Mouse (Mus musculus) adrenal gland, postnatal 25 days (tissue): Measurements from ENCODE around the gene Dlg4. TPM values are rescaled to one million over a fixed set of nuclear protein-coding genes. Genes with fewer than 3 reads are reported as not detected.
"Not testable (repeated sequence)": the region's sequence is repeated elsewhere in the genome, so short reads cannot be mapped to it uniquely, and the experiment has no call there.

Experiments used
- DNase-seq: peaks from one replicate; pipeline ENCODE4 v3.0.0; 2021; ENCODE audit warnings: mixed read lengths
- total RNA-seq: library from RNA; stranded (reverse); gene quantifications from 2 replicates; pipeline ENCODE4 v1.2.3, GENCODE M21; 2021

Dlg4 gene
- total RNA-seq, 1 experiment from 2014 or later: 30.7 TPM

- DNase-seq: peak; percentile 68
Observed at GRCm38 (mm10) chr11:69996161-69997061, 20.3 kb upstream of the Dlg4 start.

DNA sequence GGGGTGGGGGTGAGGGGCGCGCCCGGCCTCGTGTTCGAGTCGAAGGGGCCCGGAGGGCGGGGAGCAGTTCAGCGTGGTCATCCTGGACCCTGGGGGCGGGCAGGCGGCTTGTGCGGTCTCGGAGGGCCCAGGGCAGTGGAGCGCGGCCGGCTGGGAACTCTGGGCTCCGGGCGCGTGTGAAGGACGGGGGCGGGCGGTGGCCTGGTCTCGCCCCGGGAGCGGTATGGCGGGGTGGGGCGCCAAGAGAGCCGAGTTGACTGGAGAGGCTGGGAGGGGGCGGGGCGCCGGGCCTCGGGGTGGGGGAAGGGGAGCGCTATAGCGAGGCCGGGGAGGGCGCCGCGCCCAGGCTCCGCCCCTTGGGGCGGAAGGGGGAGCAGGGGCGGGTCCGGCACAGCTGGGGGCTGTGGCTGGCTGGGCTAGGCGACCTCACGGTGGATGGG lies 19.7 kb upstream of the Dlg4 start:
- peak; percentile 95 for DNase-seq

- no peak for DNase-seq
Observed at GRCm38 (mm10) chr11:69998567-69999491, 17.9 kb upstream of the Dlg4 start.

- DNase-seq: no peak
Observed at GRCm38 (mm10) chr11:69999666-70000065, 17.1 kb upstream of the Dlg4 start.

DNA sequence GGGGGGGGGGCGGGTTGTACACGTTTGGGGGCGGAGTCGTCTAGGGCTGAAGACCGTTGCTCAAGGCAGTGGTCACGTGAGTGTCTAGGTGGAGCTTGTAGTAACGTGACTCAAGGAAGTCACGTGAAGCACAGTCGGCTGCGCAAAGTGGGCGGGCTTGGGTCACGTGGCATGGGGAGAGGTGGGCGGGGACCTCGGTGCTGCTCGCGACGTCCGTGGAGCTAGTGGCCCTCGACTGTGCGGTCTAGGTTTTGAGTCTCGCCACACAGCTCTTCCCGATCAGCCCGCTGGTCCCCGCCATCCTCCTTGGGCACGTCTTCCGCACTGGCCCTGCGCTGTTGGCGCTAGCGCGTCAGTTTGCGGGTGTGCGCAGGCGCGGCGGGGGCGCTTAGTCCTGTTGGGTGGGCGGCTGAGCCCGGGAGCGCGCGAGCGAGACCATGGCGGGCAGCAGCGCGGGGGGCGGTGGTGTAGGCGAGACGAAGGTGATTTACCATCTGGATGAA lies 16.3 kb upstream of the Dlg4 start, which contains the start of gene Dvl2:
Gene Dvl2, plus strand, starts transcription at position 200 of the 503 bp plus-strand sequence.
- DNase-seq: peak; percentile 92

GRCm38 (mm10) chr11:70001159-70001558 lies 15.6 kb upstream of the Dlg4 start:
- no peak for DNase-seq

DNA sequence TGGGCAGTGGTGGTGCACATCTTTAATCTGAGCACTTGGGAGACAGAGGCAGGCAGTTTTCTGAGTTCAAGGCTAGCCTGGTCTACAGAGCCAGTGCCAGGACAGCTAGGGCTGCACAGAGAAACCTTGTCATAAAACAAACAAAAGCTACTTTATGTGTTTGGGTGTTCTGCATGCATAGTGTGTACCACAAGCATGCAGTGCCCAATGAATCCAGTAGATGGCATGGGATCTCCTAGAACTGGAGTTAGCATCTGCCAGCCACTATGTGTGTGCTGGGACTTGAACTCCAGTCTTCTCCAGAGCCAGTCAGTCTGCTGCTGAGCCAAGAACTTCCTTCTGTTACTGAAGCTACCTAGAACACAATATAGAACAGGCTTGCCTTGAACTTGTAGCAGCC lies 14.9 kb upstream of the Dlg4 start:
- DNase-seq: no peak

GRCm38 (mm10) chr11:70002471-70002870 lies 14.3 kb upstream of the Dlg4 start:
- no peak for DNase-seq

DNA sequence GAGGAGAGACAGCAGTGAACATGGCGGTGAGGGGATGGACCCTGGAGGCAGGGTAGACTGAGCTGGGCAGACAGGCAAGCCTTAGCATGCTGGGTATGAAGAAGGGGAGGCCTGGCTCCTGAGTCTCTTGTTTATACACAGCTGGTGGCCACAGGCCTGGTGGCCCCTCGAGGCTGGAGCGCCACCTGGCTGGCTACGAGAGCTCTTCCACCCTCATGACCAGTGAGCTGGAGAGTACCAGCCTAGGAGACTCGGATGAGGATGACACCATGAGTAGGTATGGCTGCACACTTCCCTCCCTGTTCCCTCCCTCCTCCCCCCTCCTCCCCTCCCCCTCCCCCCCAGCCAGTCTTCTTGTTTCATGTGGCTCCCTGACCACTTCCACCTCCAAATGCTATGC lies 11.2 kb upstream of the Dlg4 start:
- no peak for DNase-seq

- no peak for DNase-seq
Observed at GRCm38 (mm10) chr11:70010033-70010432, 6.7 kb upstream of the Dlg4 start.

DNA sequence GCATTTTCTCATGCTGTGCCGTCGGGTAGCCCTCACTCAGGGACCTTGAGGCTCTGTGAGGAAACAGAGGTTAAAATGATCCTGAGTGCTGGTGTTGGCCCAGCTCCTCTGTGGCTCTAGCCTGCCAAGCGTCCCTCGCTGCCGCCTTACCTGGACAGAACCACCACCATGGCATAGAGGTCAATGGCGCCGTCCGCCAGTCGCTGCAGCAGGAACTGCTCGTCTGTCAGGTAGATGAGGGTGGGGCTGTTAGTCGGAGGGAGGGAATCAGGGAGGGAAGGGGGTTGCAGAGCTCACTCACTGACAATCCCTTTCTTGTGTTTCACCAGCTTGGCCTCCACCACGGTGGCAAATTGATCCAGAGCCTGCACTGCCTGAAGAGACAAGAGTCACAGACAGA lies 6.2 kb upstream of the Dlg4 start:
- no peak for DNase-seq

- DNase-seq: no peak
Observed at GRCm38 (mm10) chr11:70010961-70011360, 5.8 kb upstream of the Dlg4 start.

DNA sequence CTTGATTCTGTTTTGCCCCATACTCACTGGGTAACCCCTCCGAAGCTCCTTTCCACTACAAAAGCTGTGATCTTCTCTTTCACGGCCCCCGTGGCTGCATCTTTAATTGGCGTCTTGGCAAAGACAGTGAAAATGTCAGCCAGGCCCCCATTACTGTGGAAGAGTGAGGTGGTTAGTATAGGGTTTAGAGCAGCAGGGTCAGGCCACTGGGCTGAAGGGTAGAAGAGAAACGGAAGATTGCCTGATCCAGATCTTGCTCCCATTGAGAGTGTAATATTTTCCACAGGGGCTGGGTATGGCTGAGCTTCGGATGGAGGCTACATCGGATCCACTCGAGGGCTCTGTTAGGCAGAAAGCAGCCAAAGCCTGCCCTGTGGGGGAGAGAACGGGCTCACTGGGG lies 3.8 kb upstream of the Dlg4 start:
- no peak for DNase-seq

GRCm38 (mm10) chr11:70013408-70013807 lies 3.3 kb upstream of the Dlg4 start:
- DNase-seq: no peak

DNA sequence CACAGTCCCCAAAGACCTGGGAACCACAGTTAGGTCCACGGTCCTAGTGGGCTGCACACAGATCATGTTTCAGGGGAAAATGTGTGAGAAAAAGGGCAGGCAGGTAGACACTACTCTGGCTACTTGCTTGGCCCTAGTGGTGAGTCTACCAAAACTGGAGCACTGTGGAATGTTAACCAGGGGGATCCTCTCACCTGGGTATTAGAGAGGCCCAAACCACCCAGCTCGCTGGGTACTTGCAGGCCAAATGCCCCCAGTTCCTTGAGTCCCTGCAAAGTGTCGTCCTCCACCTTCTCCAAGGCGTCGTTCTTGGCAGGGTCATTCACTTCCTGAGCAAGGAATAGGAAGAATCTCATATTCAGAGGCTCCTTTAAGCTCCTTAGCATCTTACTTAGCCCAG lies 2.7 kb upstream of the Dlg4 start:
- no peak for DNase-seq

DNA sequence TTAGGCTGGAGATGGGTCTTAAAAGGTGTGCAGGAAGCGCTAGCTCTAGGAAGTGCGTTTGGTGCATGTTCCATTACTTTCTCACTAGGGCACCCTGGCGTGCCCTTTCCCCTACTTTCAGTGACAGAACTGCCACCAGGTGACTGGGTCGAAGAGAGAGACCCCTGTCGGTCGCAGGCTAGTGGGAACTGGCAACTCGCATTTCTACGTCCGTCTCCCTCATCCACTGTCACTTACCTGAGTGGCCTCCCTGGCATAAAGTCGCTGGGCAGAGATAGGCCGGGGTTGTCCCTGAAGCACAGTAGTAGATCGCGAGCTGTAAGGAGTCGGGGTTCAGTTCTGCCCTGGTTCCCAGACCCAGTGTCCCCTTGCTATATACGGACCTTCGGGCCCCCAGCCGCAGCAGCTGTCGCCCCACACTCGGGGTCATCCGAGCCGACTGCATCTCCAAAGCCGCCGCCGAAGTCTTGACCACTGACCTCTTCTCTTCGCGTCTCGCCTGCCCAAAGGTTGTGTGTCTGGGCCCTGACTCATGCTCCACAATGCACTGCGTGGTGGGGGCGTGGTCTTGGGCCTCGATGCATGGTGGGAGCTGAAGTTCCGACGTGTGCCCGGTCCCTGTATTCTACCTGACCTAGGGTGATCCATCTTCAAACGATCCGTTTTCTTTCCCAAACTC lies 1.7 kb upstream of the Dlg4 start, which contains the start of gene Acadvl:
Gene Acadvl, minus strand, starts transcription at position 532 of the 679 bp plus-strand sequence.
- peak; percentile 90 for DNase-seq

DNA sequence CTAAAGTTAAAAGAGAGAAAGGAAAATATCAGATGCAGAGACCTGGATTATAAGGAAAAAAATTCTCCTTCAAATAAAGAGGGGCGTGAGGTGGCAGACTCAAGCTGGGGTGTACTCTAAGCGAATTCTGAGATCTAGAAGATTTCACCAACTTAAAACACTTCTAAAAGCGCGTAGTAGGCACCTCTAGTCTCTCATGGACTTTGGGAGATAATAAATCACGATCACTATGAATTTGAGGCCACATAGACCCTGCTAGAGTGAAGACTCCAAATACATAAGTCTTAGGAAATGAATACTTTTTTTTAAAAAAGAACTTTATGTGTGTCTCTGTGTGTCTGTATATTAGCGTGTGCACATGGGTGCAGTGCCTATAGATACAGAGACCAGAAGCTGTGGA lies 1.1 kb upstream of the Dlg4 start:
- no peak for DNase-seq

DNA sequence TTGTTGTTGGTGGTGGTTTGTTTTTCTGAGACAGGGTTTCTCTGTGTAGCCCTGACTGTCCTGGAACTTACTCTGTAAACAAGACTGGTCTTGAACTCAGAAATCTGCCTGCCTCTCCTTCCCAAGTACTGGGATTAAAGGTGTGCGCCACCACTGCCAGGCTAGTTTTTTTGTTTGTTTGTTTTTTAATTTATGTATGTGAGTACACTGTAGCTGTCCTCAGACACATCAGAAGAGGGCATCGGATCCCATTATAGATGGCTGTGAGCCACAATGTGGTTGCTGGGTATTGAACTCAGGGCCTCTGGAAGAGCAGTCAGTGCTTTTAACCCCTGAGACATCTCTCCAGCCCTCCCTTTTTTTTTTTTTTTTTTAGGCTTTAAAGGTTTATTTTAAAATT lies 565 bp upstream of the Dlg4 start:
- DNase-seq: not testable (repeated sequence)

GRCm38 (mm10) chr11:70017199-70017767 lies 541 bp downstream of the Dlg4 start:
- no peak for DNase-seq

DNA sequence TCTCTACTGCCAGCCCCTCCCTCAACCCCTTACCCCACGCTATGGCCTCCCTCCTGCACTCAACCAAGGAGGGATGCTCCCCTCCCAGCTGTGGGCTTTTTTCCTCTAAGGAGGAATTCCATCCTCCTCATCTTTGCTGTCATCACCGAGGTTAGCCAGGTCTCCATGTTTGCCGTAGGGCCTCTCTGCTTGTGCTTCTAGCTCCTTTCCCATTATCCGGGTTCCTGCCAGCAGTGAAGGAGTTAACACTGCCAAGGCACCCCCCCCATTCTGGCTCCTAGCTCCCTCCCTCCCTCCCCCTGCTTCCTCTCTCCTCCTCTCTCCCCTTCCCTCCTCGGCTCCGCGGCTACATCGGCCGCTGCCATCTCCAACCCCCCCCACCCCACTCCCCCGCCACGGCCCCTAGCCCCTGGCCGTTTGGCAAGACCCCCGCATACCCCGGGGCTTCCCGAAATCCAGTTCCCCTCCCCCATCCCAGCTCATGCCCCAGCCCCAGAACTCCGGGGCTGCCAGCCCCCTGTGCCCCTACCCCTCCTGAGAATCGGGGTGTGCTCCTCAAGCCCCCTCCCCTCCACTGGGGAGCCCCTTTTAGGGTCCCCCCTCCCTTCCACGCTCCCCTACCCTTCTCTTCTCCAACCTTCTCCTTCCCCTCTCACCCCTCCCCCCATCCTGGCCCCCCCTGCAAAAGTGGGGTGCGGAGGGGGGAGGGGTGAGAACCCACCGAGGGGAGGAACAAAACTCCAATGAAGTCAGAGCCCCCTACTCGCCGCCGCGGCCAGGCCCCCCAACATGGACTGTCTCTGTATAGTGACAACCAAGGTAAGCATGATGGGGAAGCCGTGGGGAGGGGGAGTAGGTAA lies 1.6 kb downstream of the Dlg4 start:
- peak; percentile 47 for DNase-seq
